Mouse (Mus musculus) layer of hippocampus, adult 2 months (tissue): ENCODE results near the gene Olfr99. TPM values are rescaled to one million over a fixed set of nuclear protein-coding genes. Genes with fewer than 3 reads are reported as not detected.

ENCODE experiments used
- DNase-seq, 2 experiments: peaks; one replicate each; pipeline ENCODE4 v3.0.0; 2022; ENCODE audit warnings: low spot score in 2 of 2
- H3K27ac ChIP-seq: fragments of 200-600 bp; 2 replicates; pipeline ENCODE4 v1.8.1; 2022
- H3K4me3 ChIP-seq: fragments of 200-600 bp; 2 replicates; pipeline ENCODE4 v1.8.1; 2022; ENCODE audit warnings: mild to moderate bottlenecking
- CTCF ChIP-seq: fragments of 200-600 bp; conservative IDR thresholded peaks from 2 replicates; pipeline ENCODE4 v1.8.1; 2022; ENCODE audit warnings: antibody characterized with exemption, mild to moderate bottlenecking, moderate library complexity
- long read RNA-seq, 2 experiments: library from polyadenylated mRNA; stranded (forward); transcript quantifications; one replicate each; pipeline ENCODE4 v2.0.0; 2021; ENCODE audit warnings: borderline mapping rate in 2 of 2
- total RNA-seq, 2 experiments: library from RNA; stranded (reverse); gene quantifications; 2 replicates each; pipeline ENCODE4 v1.2.3; 2021

Olfr99 gene
- total RNA-seq, result not detected
- long read RNA-seq, experiment 1, partial matches to known transcripts, result 0 of 1 reads
- long read RNA-seq, experiment 1, other reads (novel, unspliced or antisense), result 0 of 1 reads
- long read RNA-seq, experiment 2, result 0 reads

- Histone ChIP-seq H3K4me3 (no peak within 1 kb of the TSS), H3K27ac (no peak within 1 kb of the TSS)
- no peak for DNase-seq
- no peak for TF ChIP-seq CTCF
Observed at GRCm38 (mm10) chr17:37283360-37283759, at the start of gene Olfr99. Gene Olfr99, minus strand, starts transcription at chr17:37283460.

- Histone ChIP-seq H3K4me3 (no peak within 1 kb of the TSS), H3K27ac (no peak within 1 kb of the TSS)
- DNase-seq, result no peak
- TF ChIP-seq CTCF, result no peak
Observed at GRCm38 (mm10) chr17:37316954-37317353, 33.7 kb upstream of the Olfr99 start, which contains the start of gene Olfr102. Gene Olfr102, minus strand, starts transcription at chr17:37317054.

DNA sequence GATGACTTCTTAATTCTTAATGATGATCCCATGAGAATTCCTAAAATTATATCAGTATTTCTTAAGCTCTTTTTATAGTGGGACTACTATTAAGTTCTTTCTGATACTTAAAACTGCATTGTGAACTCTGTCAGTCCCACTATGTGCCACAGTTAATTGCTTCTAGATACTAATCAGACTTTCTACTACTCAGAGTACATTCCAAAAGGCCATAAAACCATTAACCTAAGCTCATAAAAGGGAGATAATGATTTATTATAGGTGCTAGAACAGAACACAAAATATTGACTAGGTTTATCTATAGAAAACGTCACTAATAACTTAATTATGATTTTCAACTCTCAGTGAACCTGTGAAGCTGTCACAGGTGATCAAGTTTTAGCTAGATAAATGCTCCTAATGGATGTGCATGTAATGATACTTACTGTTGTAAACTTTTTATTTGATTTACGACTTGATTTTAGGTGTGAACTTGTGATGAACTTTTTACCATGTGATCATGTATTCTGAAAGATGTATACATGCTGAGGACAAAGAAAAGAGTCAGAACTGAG is 27.0 kb upstream of the Olfr99 start:
- DNase-seq, result no peak
- Histone ChIP-seq H3K27ac (no peak overlapping the region), H3K4me3 (no peak overlapping the region)
- TF ChIP-seq CTCF, result no peak

GRCm38 (mm10) chr17:37308483-37308882 is 25.2 kb upstream of the Olfr99 start:
- Histone ChIP-seq H3K4me3 (no peak overlapping the region), H3K27ac (no peak overlapping the region)
- TF ChIP-seq CTCF, result peak; percentile 44
- DNase-seq, result no peak

GRCm38 (mm10) chr17:37304213-37304612 is 21.0 kb upstream of the Olfr99 start, which contains the start of gene Olfr101:
Gene Olfr101, minus strand, starts transcription at chr17:37304313.
- no peak for DNase-seq
- no peak within 1 kb of the TSS for H3K27ac ChIP-seq
- TF ChIP-seq CTCF, result no peak
- H3K4me3 ChIP-seq, result no peak within 1 kb of the TSS

- no peak for DNase-seq
- H3K4me3 ChIP-seq, result no peak overlapping the region
- no peak overlapping the region for H3K27ac ChIP-seq
- TF ChIP-seq CTCF, result no peak
Observed at GRCm38 (mm10) chr17:37280331-37280730, 2.9 kb downstream of the Olfr99 start.

DNA sequence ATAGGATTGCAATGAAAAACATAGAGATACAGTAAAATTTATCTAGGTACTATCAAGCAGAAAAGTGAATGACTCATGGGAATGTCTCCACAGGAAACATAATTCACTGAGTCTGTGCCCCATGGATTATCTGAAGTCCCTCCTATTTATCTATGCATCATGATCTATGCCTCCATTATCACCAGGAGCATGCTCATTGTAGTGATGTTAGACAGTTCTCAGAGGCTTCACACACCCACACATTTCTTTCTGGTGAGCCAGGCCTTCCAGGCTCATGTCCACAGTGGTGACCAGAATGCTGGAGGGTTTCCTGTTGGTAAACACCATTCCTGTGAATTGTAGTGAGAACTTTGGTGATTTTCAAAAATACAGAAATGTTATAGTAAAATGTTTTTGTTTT is 6.7 kb downstream of the Olfr99 start:
- no peak overlapping the region for H3K4me3 ChIP-seq
- no peak overlapping the region for H3K27ac ChIP-seq
- no peak for TF ChIP-seq CTCF
- no peak for DNase-seq

- no peak overlapping the region for H3K27ac ChIP-seq
- TF ChIP-seq CTCF, result no peak
- no peak for DNase-seq
- H3K4me3 ChIP-seq, result no peak overlapping the region
Observed at GRCm38 (mm10) chr17:37275626-37276248, 7.5 kb downstream of the Olfr99 start.

DNA sequence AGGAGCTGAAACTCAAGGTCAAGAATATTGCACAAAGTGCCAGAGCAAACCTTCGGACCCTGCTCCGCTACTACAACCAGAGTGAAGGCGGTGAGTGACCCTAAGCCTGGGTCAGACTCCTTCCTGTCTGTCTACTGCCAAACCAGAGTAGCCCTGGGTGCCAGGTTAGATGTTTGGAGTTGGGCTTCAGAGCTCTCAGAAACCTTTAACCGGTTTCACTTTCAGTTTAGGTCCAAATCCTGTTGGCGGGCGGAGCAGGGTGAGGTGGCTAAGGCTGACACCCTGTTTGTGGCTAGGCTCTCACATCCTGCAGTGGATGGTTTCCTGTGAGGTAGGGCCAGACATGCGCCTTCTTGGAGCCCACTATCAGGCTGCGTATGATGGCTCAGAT is 12.6 kb downstream of the Olfr99 start:
- DNase-seq, result no peak
- TF ChIP-seq CTCF, result no peak
- H3K4me3 ChIP-seq, result peak overlapping the region; percentile 81
- peak overlapping the region; percentile 51; the same call in 1 of the 2 replicates for H3K27ac ChIP-seq

DNA sequence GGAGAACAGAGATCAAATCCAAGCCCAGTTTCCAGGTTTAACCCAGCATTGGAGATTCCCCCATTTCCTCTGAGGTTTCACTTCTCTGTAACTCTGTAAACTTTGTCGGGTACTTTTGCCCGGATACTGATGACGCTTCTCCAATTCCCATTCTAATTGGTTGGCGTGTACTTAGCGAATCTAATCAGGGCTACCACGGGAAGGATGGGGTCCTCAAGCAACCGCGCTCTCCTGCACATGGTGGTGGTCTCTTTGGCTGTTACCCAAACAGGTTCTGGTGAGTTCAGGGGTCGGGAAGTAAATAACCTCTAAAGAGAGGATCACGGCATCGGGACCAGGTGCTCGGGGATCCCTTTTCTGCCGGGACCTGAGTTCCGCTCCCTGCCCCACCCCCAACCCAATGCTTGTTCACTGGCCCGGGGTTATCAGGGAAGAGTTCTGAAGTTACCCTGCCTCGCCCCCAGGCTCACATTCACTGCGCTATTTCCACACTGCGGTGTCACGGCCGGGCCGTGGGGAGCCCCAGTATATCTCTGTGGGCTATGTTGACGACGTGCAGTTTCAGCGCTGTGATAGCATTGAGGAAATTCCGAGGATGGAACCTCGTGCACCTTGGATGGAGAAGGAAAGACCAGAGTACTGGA is 13.1 kb downstream of the Olfr99 start, which contains the start of gene H2-M3:
Gene H2-M3 (plus strand): TSS at position 163 of the 644 bp plus-strand sequence.
- Histone ChIP-seq H3K27ac (peak within 1 kb of the TSS; percentile 51; the same call in 1 of the 2 replicates), H3K4me3 (peak within 1 kb of the TSS; percentile 81)
- TF ChIP-seq CTCF, result no peak
- peak; percentile 87 to 94 for DNase-seq

- no peak within 1 kb of the TSS for H3K27ac ChIP-seq
- TF ChIP-seq CTCF, result no peak
- H3K4me3 ChIP-seq, result no peak within 1 kb of the TSS
- DNase-seq, result no peak
Observed at GRCm38 (mm10) chr17:37263626-37264025, 19.6 kb downstream of the Olfr99 start, which contains the start of gene Olfr98. Gene Olfr98, minus strand, starts transcription at chr17:37263749.

DNA sequence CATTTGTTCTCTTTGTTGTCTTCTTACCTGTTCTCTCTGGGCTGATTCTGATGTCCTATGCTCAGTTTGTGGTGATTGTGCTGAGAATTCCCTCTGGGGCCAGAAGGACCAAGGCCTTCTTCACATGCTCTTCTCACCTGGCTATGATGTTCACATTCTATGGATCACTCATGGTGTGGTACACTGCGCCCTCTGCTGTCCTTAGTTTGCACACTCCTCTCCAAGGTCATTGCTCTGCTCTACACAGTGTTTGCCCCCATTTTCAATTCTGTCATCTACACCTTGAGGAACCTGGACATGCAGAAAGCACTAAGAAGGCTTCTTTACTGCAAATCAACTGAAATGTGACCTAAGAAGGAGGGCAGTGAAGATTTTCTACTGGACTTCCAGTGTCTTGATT is 32.7 kb downstream of the Olfr99 start:
- no peak overlapping the region for H3K27ac ChIP-seq
- no peak for DNase-seq
- no peak overlapping the region for H3K4me3 ChIP-seq
- TF ChIP-seq CTCF, result peak; percentile 62

DNA sequence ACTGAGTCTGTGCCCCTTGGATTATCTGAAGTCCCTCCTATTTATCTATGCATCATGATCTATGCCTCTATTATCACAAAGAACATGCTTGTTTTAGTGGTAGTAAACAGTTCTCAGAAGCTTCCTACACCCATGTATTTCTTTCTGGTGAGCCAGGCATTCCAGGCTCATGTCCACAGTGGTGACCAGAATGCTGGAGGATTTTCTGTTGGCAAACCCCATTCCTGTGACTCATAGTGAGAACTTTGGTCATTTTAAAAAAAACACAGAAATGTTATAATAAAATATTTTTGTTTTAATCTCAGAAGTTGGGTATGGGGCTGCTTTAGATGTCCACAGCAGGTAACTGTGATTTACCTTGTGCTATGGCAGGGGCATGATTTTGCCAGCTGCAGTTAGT is 33.8 kb downstream of the Olfr99 start:
- Histone ChIP-seq H3K4me3 (no peak overlapping the region), H3K27ac (no peak overlapping the region)
- no peak for DNase-seq
- no peak for TF ChIP-seq CTCF
